Mouse (Mus musculus) retina, adult 2 months (tissue): Measurements from ENCODE around the gene Pole2.
"Not testable (repeated sequence)": the region's sequence is repeated elsewhere in the genome, so short reads cannot be mapped to it uniquely, and the experiment has no call there.

Source experiments
- DNase-seq: peaks from one replicate; pipeline ENCODE4 v3.0.0-alpha.2; 2012; ENCODE audit warnings: low read depth, low spot score

Pole2 gene

DNA sequence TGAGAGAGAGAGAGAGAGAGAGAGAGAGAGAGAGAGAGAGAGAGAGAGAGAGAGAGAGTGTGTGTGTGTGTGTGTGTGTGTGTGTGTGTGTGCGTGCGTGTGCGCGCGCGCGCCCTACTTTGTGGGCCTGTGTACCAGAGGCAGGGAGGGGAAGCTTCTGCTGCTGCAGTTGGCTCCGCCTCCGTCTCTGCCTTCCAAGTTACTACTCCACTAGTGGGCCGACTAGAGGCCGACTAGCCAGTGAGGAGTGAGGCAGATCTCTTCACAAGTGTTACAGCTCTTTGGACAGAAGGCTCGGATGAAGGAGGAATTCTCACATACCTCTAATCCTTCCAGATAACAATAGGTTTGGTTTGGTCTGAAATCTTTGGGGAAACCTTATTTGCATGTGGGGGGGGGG lies 48.6 kb downstream of the Pole2 start:
- DNase-seq, result no peak

GRCm38 (mm10) chr12:69177526-69177925 lies 50.5 kb downstream of the Pole2 start:
- DNase-seq, result no peak

GRCm38 (mm10) chr12:69175975-69176374 lies 52.0 kb downstream of the Pole2 start:
- no peak for DNase-seq

DNA sequence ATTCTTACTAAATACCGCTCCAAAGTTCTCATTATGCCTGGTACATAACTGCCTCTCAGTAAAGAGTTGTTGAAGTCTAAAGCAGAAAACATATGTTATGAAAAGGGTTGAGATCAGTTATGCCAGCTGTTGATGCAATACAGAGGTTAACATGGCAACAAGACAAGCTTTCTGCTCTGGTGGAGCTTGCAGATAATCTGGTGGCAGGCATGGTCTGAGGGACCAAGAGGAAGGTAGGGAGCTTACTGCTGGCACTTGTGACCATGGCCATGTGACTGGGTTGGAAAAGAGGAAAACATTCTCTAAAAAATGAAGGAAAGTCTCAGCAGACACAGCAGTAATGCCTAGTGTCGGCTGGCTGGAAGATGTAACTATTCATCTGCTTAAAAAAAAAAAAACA lies 56.7 kb downstream of the Pole2 start:
- DNase-seq, result no peak

- DNase-seq, result peak; percentile 78
These were observed 59.4 kb downstream of the Pole2 start, which contains the start of gene Lrr1 for GRCm38 (mm10) chr12:69168461-69169106. Gene Lrr1 (plus strand): TSS chr12:69168814.

GRCm38 (mm10) chr12:69167656-69168460 lies 60.1 kb downstream of the Pole2 start:
- DNase-seq, result no peak

GRCm38 (mm10) chr12:69166861-69167581 lies 61.0 kb downstream of the Pole2 start:
- DNase-seq, result not testable (repeated sequence)

- no peak for DNase-seq
These were observed 63.1 kb downstream of the Pole2 start for GRCm38 (mm10) chr12:69164904-69165303.

GRCm38 (mm10) chr12:69163586-69163985 lies 64.4 kb downstream of the Pole2 start:
- DNase-seq, result not testable (repeated sequence)

DNA sequence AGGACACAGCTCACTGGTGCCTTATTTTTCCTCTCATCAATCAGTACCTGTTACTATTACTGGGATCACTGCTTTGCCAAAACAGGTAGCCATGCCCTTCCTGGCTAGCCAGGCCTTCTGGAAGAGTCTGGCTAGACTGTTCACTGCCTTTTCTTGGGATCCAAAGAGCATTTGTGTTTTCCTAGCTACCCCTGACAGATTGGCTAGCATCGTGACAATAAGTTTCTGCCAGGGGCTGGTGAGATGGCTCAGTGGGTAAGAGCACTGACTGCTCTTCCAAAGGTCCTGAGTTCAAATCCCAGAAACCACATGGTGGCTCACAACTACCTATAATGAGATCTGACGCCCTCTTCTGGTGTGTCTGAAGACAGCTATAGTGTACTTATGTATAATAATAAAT lies 67.3 kb downstream of the Pole2 start:
- DNase-seq, result not testable (repeated sequence)

DNA sequence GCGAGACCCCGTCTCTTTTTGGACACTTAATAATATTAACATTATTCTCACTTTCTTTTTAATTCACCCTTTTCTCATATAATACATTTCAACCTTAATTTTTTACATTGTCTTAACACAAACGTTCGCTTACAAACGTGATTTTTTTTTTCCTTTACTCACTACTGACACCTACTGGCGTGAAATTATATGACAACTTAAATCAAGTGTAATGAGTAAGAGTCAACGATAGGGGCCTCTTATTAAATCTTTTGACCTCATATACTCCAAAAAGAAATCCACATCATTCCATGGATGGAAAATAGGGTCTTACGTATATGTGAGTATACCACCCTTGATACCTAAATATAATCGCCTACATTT lies 68.4 kb downstream of the Pole2 start:
- DNase-seq, result peak; percentile 74

DNA sequence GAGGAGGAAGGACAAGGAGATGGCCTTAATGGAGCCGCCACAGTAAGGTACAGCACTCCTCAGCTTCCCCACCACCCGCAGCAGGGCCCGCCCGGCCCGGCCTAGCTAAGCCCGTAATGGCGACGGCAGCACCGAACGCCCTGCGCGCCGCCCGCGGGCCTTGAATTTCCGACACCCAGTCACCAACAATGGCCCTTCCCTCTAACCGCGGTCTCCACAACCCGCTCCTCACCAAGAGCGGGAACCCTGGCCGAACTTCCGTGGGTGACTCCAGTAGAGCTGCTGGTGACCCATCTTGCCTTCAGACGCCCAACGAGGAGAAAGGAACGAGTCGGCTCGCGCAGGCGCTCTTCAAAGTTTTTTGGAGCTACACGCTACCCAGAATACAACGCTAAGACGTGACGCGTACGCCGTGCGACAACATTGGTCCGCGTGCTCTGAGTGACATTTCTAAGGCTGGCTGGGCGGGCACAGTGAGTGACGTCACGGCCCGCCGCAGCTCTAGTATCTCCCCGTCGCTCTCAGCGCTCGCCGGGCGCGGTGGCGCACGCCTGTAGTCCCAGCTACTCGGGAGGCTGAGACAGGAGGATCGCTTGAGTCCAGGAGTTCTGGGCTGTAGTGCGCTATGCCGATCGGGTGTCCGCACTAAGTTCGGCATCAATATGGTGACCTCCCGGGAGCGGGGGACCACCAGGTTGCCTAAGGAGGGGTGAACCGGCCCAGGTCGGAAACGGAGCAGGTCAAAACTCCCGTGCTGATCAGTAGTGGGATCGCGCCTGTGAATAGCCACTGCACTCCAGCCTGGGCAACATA lies 69.0 kb downstream of the Pole2 start, which contains the start of gene Rps29:
Gene Rps29 (minus strand): TSS at position 422 of the 813 bp plus-strand sequence.
- DNase-seq, result peak; percentile 96

DNA sequence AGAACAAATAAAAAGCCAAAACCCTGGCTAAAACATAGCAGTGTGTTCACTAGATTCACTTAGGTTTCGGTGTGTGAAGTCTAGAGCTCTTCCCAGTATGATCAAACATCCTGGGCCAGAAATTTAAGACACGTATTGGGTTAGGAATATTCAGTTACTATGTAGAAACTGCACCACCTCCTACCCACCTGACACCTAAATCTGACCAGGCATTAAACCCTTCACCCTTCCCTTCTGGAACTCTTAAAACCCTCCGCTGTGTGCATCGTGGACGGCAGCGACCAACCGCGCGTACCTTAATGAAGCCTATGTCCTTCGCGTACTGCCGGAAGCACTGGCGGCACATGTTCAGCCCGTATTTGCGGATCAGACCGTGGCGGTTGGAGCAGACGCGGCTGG lies 69.6 kb downstream of the Pole2 start:
- peak; percentile 3 for DNase-seq

GRCm38 (mm10) chr12:69157107-69157506 lies 70.9 kb downstream of the Pole2 start:
- DNase-seq, result no peak

- no peak for DNase-seq
These were observed 71.6 kb downstream of the Pole2 start for GRCm38 (mm10) chr12:69156436-69156835.

GRCm38 (mm10) chr12:69155923-69156322 lies 72.1 kb downstream of the Pole2 start:
- DNase-seq, result no peak
